Mouse (Mus musculus) Muller cell, postnatal 12 days (primary cell): ENCODE results near the gene Vmn1r43.
"Not testable (repeated sequence)": the region's sequence is repeated elsewhere in the genome, so short reads cannot be mapped to it uniquely, and the experiment has no call there.

Source experiments
- DNase-seq: peaks from one replicate; pipeline ENCODE4 v3.0.0-alpha.2; 2015; ENCODE audit errors: inconsistent ontology term

The Vmn1r43 gene

DNA sequence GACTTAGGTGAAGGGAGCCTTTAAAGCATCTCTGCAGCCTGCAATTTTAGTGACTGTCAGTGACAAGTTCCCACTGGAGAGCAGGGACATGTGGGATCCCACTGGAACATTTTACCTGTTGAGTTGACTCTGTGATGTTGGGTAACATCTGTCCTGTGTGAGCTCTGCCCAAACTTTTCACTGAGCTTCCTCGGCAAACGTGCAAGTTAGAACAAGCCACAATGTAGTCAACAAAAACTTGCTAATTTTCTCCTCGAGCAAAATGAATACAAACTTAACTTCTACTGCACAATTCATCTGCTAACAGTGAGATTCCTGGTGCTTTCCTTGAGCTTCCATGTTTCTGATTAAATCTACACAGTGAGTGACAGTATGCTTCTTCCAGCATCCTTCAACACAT, at the start of gene Vmn1r43, which contains the start of gene Vmn1r42:
Gene Vmn1r43 (minus strand): TSS at position 101 of the 400 bp plus-strand sequence.
Gene Vmn1r42 (minus strand): TSS at position 101 of the 400 bp plus-strand sequence.
- DNase-seq = not testable (repeated sequence)

DNA sequence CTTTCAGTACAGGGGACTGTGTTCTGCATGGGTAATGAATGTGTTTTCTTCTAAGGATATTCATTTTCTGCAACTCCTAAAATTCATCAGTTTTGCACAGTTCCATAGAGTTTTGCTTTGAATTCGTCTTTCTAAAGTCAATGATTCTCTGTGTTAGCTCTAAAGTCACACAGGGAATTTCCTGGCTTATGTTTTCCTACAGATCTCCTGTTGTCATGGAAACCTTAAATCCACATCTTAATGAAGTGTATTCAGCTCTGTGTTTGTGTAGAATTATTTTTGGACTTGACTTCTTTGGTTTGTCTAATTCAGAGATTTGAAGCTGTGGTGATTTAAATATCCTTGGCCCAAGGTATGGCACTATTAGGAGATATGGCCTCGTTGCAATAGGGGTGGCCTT, 7.6 kb upstream of the Vmn1r43 start:
- DNase-seq = no peak

DNA sequence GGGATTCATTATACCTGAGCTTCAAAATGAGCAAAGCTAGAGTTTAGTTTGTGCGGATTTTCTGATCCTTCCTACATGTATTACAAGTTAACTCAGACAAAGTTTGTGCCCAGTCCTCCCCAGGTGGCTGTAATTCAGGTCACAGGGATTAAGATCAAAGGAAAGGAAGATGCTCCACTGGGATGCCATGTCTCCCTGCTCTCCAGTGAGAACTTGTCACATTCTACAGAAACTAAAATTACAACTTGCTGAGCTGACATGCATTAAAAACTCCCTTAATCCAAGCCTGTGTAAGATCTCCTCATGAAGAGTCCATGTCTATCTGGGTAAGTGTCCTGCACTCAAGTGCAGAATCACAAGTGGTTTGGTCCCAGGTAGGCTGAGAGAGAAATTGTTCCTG, 7.1 kb upstream of the Vmn1r43 start, which contains the start of gene Vmn1r44:
Gene Vmn1r44 (plus strand): TSS at position 301 of the 400 bp plus-strand sequence.
- no peak for DNase-seq

DNA sequence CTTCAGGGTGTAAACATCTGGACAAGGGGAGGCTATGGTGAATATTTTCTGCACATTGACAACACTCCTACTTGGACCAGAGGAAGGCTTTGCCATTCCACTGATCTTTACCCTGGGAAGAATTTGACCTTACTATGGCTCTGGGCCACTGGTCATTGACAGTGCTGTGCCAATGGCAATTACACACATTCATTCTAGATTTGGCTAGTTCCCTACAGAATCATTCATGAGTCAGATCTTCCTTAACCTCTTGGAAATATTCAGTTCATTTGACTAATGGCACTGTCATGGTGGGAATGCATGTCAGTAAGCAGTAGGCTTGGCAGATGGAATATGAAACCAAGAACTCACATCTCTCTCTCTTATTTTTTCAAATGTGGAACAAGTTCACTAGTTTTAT, 4.7 kb upstream of the Vmn1r43 start:
- peak; percentile 95 for DNase-seq

DNA sequence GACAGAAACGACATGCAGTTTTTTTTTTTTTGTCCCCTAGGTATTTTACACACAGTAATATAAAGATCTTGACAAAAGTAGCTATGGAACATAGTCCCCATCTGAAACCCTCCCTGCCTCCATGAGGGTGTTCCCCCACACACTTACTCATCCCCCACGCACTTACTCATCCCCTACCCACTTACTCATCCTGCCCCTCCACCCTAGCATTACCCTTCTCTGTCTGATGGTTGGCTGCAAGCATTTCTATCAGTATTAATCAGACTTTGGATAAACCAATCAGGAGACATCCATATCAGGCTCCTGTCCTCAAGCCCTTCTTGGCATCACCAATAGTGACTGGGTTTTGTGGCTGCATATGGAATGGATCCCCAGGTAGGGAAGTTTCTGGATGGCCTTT, 750 bp upstream of the Vmn1r43 start:
- no peak for DNase-seq

DNA sequence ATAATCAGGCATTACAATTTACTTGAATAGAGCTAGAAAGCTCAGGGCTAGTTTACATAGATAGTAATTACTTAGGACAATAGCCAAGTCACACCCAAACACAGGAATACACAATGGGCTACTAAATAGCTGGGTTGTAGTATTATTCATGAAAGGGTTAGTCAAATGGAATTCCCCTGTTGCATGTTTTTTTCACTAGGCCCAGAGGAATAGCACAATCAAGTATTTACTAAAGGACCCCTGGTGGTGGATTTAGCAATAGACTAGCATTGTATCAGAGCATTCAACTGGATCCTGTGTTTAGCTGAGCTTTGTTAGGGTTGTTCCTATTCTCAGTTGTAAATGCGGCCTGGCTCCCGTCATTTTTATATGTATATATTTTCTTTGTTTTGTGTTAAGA, 8.2 kb downstream of the Vmn1r43 start:
- peak; percentile 69 for DNase-seq

DNA sequence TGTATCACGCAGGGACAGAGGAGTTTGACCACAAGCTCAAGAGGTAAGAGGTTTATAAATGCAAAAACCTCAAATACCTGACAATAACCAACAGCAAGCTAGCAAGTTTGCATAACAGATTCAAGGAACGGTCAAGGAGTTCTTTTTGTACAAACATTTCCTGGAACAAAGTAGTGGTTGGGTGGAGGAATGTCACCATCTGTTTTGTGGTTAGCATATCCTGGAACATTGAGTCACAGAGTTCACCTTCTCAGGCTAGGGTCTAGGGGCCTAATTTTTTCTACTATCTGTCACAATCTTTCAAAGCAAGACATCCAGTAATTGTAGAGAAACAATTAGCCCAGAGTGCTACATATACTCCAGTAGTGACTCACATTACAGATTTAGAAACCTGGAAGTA, 8.9 kb downstream of the Vmn1r43 start:
- peak; percentile 91 for DNase-seq

DNA sequence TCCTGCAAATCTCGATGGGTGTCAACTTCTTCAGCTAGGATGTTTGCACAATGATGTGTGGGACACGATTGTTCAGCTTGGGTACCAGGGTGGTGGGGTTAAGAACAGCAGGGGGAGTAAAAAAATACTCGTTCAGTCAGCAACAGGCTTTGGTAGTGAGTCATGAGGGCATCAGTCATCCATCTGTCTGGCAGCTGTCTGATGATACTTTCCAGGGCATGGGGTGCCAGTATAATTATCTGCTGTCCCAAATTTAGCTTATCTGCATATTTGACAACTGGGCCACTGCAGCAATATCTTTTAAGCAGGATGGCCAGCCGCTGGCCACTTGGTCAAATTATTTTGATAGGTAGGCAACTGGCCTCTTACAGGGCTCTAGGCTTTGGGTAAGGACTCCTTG, 12.4 kb downstream of the Vmn1r43 start:
- peak; percentile 24 for DNase-seq

DNA sequence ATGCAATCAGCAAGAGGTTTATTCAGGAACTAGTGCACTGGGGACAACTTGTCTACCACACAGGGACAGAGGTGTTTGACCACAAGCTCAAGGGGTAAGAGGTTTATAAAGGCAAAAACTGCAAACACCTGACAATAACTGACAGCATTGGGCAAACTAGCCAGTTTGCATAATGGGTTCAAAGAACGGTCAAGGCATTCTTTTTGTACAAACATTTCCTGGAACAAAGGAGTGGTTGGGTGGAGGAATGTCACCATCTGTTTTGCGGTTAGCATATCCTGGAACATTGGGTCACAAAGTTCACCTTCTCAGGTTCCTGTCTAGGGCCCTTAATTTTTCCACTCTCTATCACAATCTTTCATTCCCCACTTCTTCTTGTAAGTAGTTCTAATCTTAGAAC, 16.4 kb downstream of the Vmn1r43 start:
- peak; percentile 61 for DNase-seq

DNA sequence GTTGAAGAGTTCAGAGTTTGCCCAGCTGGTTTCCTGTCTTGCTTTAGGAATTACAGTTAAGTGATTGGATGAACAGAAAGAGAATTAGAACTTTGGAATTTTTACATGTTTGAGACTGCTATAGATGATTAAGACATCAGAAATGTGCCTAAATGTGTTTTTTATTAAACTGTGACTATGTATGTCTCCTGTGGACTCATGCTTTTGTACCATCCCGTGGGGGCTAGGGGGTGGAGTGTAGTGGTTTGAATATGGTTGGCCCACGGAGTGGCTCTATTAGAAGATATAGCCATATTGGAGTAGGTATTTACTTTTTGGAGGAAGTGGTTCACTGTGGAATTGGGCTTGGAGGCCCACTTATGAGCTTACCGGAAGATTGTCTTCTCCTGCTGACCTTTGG, 18.7 kb downstream of the Vmn1r43 start:
- no peak for DNase-seq
